Mouse (Mus musculus): ENCODE data around the gene Slc10a4.

GRCm38 (mm10) chr5:72994928-72995327, 11.8 kb upstream of the Slc10a4 start:
- TF ChIP-seq POLR2A (IDR thresholded peaks at IDR 0.05; ENCODE audit: insufficient read length, low read depth) (no peak), USF1 (IDR thresholded peaks at IDR 0.05; ENCODE audit: low read depth) (no peak), MAX (IDR thresholded peaks at IDR 0.05; ENCODE audit: low read depth) (no peak), CEBPB (IDR thresholded peaks at IDR 0.05; ENCODE audit: insufficient read depth, poor library complexity, severe bottlenecking) (no peak)
